12 mouse cellular contexts compared by ENCODE assay signal in genomic region chr2:75422798-75423685, GRCm38 (mm10).
DNase-seq lines count a peak whose midpoint lies in the region; ATAC-seq and TF ChIP-seq lines count a peak whose summit lies in the region.
"Had no signal": no experiment of that assay in that cellular context is flagged by ENCODE, and none has a peak within 500 bp of the region (broad histone marks: within the 10 kb centered on the region; RNA-seq: fewer than 3 reads in every experiment).

No protein-coding gene starts in this region.

- H3K4me2 ChIP-seq in midbrain, postnatal 0 days (ENCODE audit: low read depth, low read length, poor library complexity, severe bottlenecking): no peak overlapping the region

- H3K27me3 ChIP-seq in forebrain, embryonic 10.5 days (ENCODE audit: poor library complexity, severe bottlenecking): no peaks in the 10 kb centered on the region; the same call in 1 of the 2 replicates
- H3K27me3 ChIP-seq in midbrain, postnatal 0 days (ENCODE audit: insufficient read depth, low read length): no peaks in the 10 kb centered on the region
- H3K27me3 ChIP-seq: megakaryocyte, embryonic 14.5 days had no signal

- 75% methylated on average over 20 of the region's 20 CpGs for WGBS in forebrain, embryonic 10.5 days
- WGBS in midbrain, postnatal 0 days: 52% methylated on average over 20 of the region's 20 CpGs

- H3K27ac ChIP-seq in forebrain, embryonic 10.5 days: peak overlapping the region; percentile 74
- H3K27ac ChIP-seq in midbrain, postnatal 0 days (ENCODE audit: low read depth, low read length): peak overlapping the region; percentile 57; the same call in 1 of the 2 replicates

- H3K9ac ChIP-seq in midbrain, postnatal 0 days (replicated peaks; ENCODE audit: low read length, poor library complexity, severe bottlenecking): no peak overlapping the region

- no peaks in the 10 kb centered on the region for H3K36me3 ChIP-seq in forebrain, embryonic 10.5 days (replicated peaks)
- H3K36me3 ChIP-seq in midbrain, postnatal 0 days (ENCODE audit: insufficient read depth, low read length): no peaks in the 10 kb centered on the region

- no peak for TF ChIP-seq CTCF in midbrain, postnatal 0 days (IDR thresholded peaks at IDR 0.05)

- H3K9me3 ChIP-seq in forebrain, embryonic 10.5 days: no peaks in the 10 kb centered on the region
- H3K9me3 ChIP-seq in midbrain, postnatal 0 days (ENCODE audit: low read length): no peaks in the 10 kb centered on the region
- H3K9me3 ChIP-seq: megakaryocyte, embryonic 14.5 days had no signal

- H3K4me1 ChIP-seq in forebrain, embryonic 10.5 days: peaks cover 53% of the 10 kb centered on the region
- H3K4me1 ChIP-seq in midbrain, postnatal 0 days (ENCODE audit: insufficient read depth, low read length): peaks cover 4% of the 10 kb centered on the region; the same call in 1 of the 2 replicates
- H3K4me1 ChIP-seq: megakaryocyte, embryonic 14.5 days had no signal

- peak; percentile 35 for DNase-seq in embryo, embryonic 10.5 days (ENCODE audit: low spot score)
- DNase-seq in forebrain, embryonic 10.5 days (ENCODE audit: extremely low spot score, low spot score): peak; percentile 20
- peak; percentile 78 for DNase-seq in hindlimb bud, embryonic 11.5 days (ENCODE audit: extremely low spot score, low read depth, low spot score)
- no peak for DNase-seq in midbrain, postnatal 0 days (ENCODE audit: low spot score)
- no peak for DNase-seq in cerebellum, adult 18-20 months
- DNase-seq in right cerebral cortex, postnatal 25 days: no peak
- no peak for DNase-seq in heart, adult 9 months (ENCODE audit: low spot score in 2 of 2)
- DNase-seq: cerebellum, adult 9-11 months; kidney, postnatal 4 days; lung, adult 18-20 months; thymus, adult 2 months had no signal

- ATAC-seq in midbrain, postnatal 0 days (ENCODE audit: low FRiP score): no peak

- peak overlapping the region; percentile 4; the same call in 1 of the 2 replicates for H3K4me3 ChIP-seq in forebrain, embryonic 10.5 days
- no peak overlapping the region for H3K4me3 ChIP-seq in midbrain, postnatal 0 days (ENCODE audit: low read depth, low read length)
- H3K4me3 ChIP-seq: megakaryocyte, embryonic 14.5 days had no signal

Comparison
In these comparisons a context has a peak if more than half of its experiments do, and no peak if none do; other contexts are left out.
1. DNase-seq: peak in embryo, embryonic 10.5 days (single experiment), forebrain, embryonic 10.5 days (single experiment) and hindlimb bud, embryonic 11.5 days (single experiment); none in midbrain, postnatal 0 days (single experiment), cerebellum, adult 18-20 months (0 of 2), right cerebral cortex, postnatal 25 days (single experiment) and heart, adult 9 months (0 of 2).